Mouse (Mus musculus) heart, embryonic 14.5 days (tissue): Measurements from ENCODE around the gene Sap30. TPM values are rescaled to one million over a fixed set of nuclear protein-coding genes. Genes with fewer than 3 reads are reported as not detected.

Experiments used
- ATAC-seq: fragments of 200-750 bp; cut with Nextera tagmentation; 2 replicates; pipeline ENCODE4 v1.8.0; 2017; ENCODE audit warnings: low read depth, moderate TSS enrichment; ENCODE audit not compliant: insufficient number of reproducible peaks, insufficient read depth, low FRiP score
- H3K27ac ChIP-seq, 2 experiments: fragments of 200-500 bp in 1 of 2; fragments of 300-500 bp in 1 of 2; sonication (generic) in 1 of 2; replicated peaks in 1 of 2; 2 replicates each; pipeline ENCODE4 v1.5.1; 2012 to 2014; ENCODE audit warnings: low read depth in 2 of 2, low read length in 2 of 2, control low read depth in 1 of 2, mild to moderate bottlenecking in 1 of 2, mixed read lengths in 1 of 2; ENCODE audit not compliant: control insufficient read depth in 1 of 2, insufficient read depth in 1 of 2
- H3K27me3 ChIP-seq: fragments of 300-500 bp; sonication (generic); 2 replicates; pipeline ENCODE4 v1.6.1; 2014; ENCODE audit warnings: mild to moderate bottlenecking, low read length, control low read depth; ENCODE audit not compliant: control insufficient read depth, insufficient read depth
- H3K36me3 ChIP-seq: fragments of 300-500 bp; sonication (generic); 2 replicates; pipeline ENCODE4 v1.6.1; 2014; ENCODE audit warnings: mild to moderate bottlenecking, control low read depth, low read length, mixed read lengths; ENCODE audit not compliant: control insufficient read depth, insufficient read depth
- H3K4me1 ChIP-seq, 2 experiments: fragments of 200-500 bp in 1 of 2; fragments of 300-500 bp in 1 of 2; sonication (generic) in 1 of 2; 2 replicates each; pipeline ENCODE4 v1.6.1; 2012 to 2014; ENCODE audit warnings: low read length in 2 of 2, control low read depth in 1 of 2, mixed read lengths in 1 of 2; ENCODE audit not compliant: control insufficient read depth in 2 of 2, insufficient read depth in 2 of 2
- H3K4me2 ChIP-seq: fragments of 300-500 bp; sonication (generic); 2 replicates; pipeline ENCODE4 v1.6.1; 2014; ENCODE audit warnings: mild to moderate bottlenecking, low read length
- H3K4me3 ChIP-seq, 2 experiments: fragments of 200-500 bp in 1 of 2; fragments of 300-500 bp in 1 of 2; sonication (generic) in 1 of 2; 2 replicates each; pipeline ENCODE4 v1.5.1; 2012 to 2014; ENCODE audit warnings: low read length in 2 of 2, mild to moderate bottlenecking in 2 of 2, control low read depth in 1 of 2, low read depth in 1 of 2, moderate library complexity in 1 of 2; ENCODE audit not compliant: control insufficient read depth in 1 of 2, insufficient read depth in 1 of 2
- H3K9ac ChIP-seq: fragments of 300-500 bp; sonication (generic); 2 replicates; pipeline ENCODE4 v1.6.1; 2014; ENCODE audit warnings: mild to moderate bottlenecking, low read length
- H3K9me3 ChIP-seq: fragments of 300-500 bp; sonication (generic); 2 replicates; pipeline ENCODE4 v1.6.1; 2016; ENCODE audit warnings: low read length, control low read depth; ENCODE audit not compliant: control insufficient read depth
- WGBS: fragments of 180-500 bp; shearing (Covaris S2); extraction: QIAGEN DNeasy Blood & Tissue Kit; methylation state at CpG from one replicate; pipeline ENCODE4 v1.1.7; 2014; 5-methylcytosine and 5-hydroxymethylcytosine counted together
- polyA plus RNA-seq: library from polyadenylated mRNA; unstranded; fragments of >200 nt; fragmentation: Nextera tagmentation; extraction: Ambion mirVana; gene quantifications from 2 replicates; pipeline ENCODE4 v1.2.1, GENCODE M21; 2014

Gene Sap30
- polyA plus RNA-seq, 1 experiment from 2014 or later: 66.8 TPM

GRCm38 (mm10) chr8:57436437-57436796, 51.2 kb downstream of the Sap30 start:
- Histone ChIP-seq H3K27ac (no peak overlapping the region), H3K36me3 (no peaks in the 10 kb centered on the region), H3K4me2 (no peak overlapping the region), H3K27me3 (no peaks in the 10 kb centered on the region), H3K4me1 (0 out of 4 replicates have a peak, but pooled peaks cover 0 to 3% of the 10 kb centered on the region in 2 experiments), H3K9me3 (no peaks in the 10 kb centered on the region), H3K4me3 (no peak overlapping the region), H3K9ac (no peak overlapping the region)
- WGBS: 84% methylated on average over 9 of the region's 9 CpGs
- ATAC-seq: no peak

DNA sequence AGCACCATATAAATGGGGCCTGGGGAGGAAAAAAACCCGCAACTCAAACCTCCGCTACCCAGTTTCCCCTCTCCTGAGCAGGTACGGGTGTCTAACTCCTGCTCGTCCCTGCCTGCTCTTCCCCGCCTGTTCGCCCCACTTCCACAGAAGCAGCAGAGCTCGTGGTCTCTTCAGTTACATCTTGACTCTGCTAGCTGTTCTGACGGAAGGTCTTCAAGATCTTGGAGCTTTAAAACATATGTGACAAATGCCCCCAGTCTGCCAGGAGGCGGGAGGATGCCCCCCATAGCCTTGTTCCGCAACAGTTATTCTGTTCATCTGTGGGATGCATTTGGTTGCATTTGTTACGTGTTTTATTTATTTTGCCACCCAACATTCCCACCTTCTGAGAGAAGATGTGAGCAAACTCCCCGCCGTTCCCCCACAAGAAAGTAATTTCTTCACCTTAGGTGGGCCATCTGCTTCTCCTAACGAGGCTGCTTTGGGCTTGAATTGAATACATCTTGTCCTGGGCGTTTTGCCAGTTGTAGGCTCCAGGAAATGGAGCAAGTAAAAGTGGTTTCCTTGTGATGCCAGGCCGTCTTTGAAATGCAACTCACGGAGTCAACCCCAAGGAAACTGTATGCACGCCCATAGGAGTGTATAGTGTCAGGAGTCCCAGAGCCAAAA, 51.8 kb downstream of the Sap30 start:
- Histone ChIP-seq H3K4me1 (0 out of 4 replicates have a peak, but pooled peaks cover 0 to 3% of the 10 kb centered on the region in 2 experiments), H3K27me3 (no peaks in the 10 kb centered on the region), H3K4me3 (no peak overlapping the region), H3K9ac (no peak overlapping the region), H3K9me3 (no peaks in the 10 kb centered on the region), H3K27ac (no peak overlapping the region), H3K36me3 (no peaks in the 10 kb centered on the region), H3K4me2 (no peak overlapping the region; the same call in 1 of the 2 replicates)
- 57% methylated on average over 18 of the region's 18 CpGs for WGBS
- no peak for ATAC-seq

- Histone ChIP-seq H3K4me3 (no peak overlapping the region), H3K9ac (no peak overlapping the region), H3K27me3 (no peaks in the 10 kb centered on the region), H3K4me2 (no peak overlapping the region), H3K36me3 (no peaks in the 10 kb centered on the region), H3K9me3 (no peaks in the 10 kb centered on the region), H3K27ac (no peak overlapping the region), H3K4me1 (peaks cover 3 to 7% of the 10 kb centered on the region in 2 experiments; a peak in 2 of 4 replicates)
- 90% methylated on average over 5 of the region's 5 CpGs for WGBS
- ATAC-seq: no peak
Measured at GRCm38 (mm10) chr8:57432802-57433201, 54.9 kb downstream of the Sap30 start.

Other genes with a start within 250 kb of the Sap30 start
- 16.3 and 17.4 TPM in 2 replicates for gene Hand2, start 166.9 kb downstream of the Sap30 start, polyA plus RNA-seq
- 1.0 and 1.8 TPM in 2 replicates for gene Scrg1, start 31.9 kb downstream of the Sap30 start, polyA plus RNA-seq
- 244 and 259 TPM in 2 replicates for gene Hmgb2, start 24.0 kb upstream of the Sap30 start, polyA plus RNA-seq
- 6.1 and 6.8 TPM in 2 replicates for gene Galnt7, start 165.2 kb upstream of the Sap30 start, polyA plus RNA-seq